Comparison of ENCODE assay signal across 9 mouse cellular contexts in the genomic region with DNA sequence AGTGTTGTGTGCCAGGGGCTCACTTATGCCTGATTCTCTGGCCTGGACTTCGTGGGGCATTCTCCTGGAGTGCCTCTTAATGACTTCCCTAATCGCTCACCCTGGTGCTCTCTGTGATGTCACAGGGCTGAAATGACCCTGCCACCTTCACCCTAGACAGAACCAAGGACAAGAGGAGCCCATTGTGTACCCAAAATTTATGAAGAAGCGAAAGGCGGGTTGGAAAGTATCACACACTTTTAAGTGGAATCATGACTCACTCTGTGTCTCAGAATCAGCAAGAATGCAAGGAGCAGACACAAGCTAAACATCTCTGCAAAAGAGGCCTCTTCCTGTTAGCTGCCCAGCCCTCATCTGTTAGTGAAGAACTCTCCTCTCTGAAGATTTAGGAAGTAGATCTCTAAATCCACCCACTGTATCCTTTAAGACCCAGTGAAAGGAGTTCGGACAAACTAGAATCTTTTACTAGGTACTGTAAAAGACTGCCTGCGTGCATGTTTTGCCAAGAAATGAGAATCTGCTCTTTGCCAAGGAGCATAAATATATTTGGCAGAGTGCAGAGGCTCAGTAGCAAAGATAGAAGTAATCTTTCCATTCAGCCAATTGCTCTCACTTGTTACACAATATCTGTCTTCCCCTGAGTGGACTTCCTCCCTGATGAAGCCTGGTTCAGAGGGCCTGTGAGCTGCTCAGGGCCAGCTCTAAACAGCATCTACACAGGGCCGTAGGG.
A peak's percentile ranks its signal among the peaks of the same experiment; 100 is the strongest.
DNase-seq lines count a peak whose midpoint lies in the region; ATAC-seq and TF ChIP-seq lines count a peak whose summit lies in the region.
"Had no signal": no experiment of that assay in that cellular context is flagged by ENCODE, and none has a peak within 500 bp of the region (broad histone marks: within the 10 kb centered on the region; RNA-seq: fewer than 3 reads in every experiment).

No protein-coding gene starts in this region.

- no peak for TF ChIP-seq POLR2A in bone marrow, adult 2 months (IDR thresholded peaks at IDR 0.05; ENCODE audit: borderline replicate concordance, control insufficient read depth, low read depth, low read length)
- no peak for TF ChIP-seq POLR2A in cerebellum, adult 2 months (IDR thresholded peaks at IDR 0.05; ENCODE audit: borderline replicate concordance, insufficient read depth, low read length)

- no peaks in the 10 kb centered on the region for H3K27me3 ChIP-seq in liver, embryonic 11.5 days (replicated peaks; ENCODE audit: control insufficient read depth, insufficient read depth, low read length)
- H3K27me3 ChIP-seq in cerebellum, adult 2 months (ENCODE audit: control insufficient read depth, insufficient read depth, low read length): no peaks in the 10 kb centered on the region
- H3K27me3 ChIP-seq: neural tube, embryonic 13.5 days had no signal

- 12% methylated on average over 7 of the region's 7 CpGs for WGBS in bone marrow, adult 2 months
- WGBS in liver, embryonic 11.5 days: 40% methylated on average over 7 of the region's 7 CpGs
- 68% methylated on average over 7 of the region's 7 CpGs for WGBS in cerebellum, adult 2 months

- H3K27ac ChIP-seq in bone marrow, adult 2 months (ENCODE audit: control insufficient read depth, insufficient read depth, low read depth, low read length, poor library complexity): peak overlapping the region; percentile 40
- 0 out of 2 replicates have a peak overlapping the region, but pooled peaks have one; percentile 8 for H3K27ac ChIP-seq in liver, embryonic 11.5 days (ENCODE audit: low read depth, low read length)
- no peak overlapping the region for H3K27ac ChIP-seq in cerebellum, adult 2 months (ENCODE audit: insufficient read depth, low read length)
- H3K27ac ChIP-seq: neural tube, embryonic 13.5 days had no signal

- DNase-seq in heart, adult 18-20 months: peak; percentile 32 to 56
- no peak for DNase-seq in heart, postnatal 25 days (ENCODE audit: low spot score)
- DNase-seq in liver, embryonic 11.5 days (ENCODE audit: low spot score): no peak
- peak; percentile 4 to 15 for DNase-seq in right cerebral cortex, postnatal 36 days (ENCODE audit: low spot score in 2 of 2)
- DNase-seq in cerebellum, adult 18-20 months: no peak
- no peak for DNase-seq in cerebellum, adult 2 months

- no peaks in the 10 kb centered on the region for H3K36me3 ChIP-seq in liver, embryonic 11.5 days (ENCODE audit: control insufficient read depth, insufficient read depth, low read length)
- H3K36me3 ChIP-seq: neural tube, embryonic 13.5 days had no signal

- no peak overlapping the region for H3K9ac ChIP-seq in liver, embryonic 11.5 days (ENCODE audit: low read depth, low read length)
- H3K9ac ChIP-seq: neural tube, embryonic 13.5 days had no signal

- no peak overlapping the region for H3K4me2 ChIP-seq in liver, embryonic 11.5 days
- H3K4me2 ChIP-seq: neural tube, embryonic 13.5 days had no signal

- TF ChIP-seq CTCF in bone marrow, adult 2 months (IDR thresholded peaks at IDR 0.05; ENCODE audit: control insufficient read depth, insufficient read depth, low read length): no peak
- TF ChIP-seq CTCF in cerebellum, adult 2 months (IDR thresholded peaks at IDR 0.05; ENCODE audit: borderline replicate concordance, insufficient read depth, low read depth, low read length): no peak

- peak; percentile 78 to 80 for ATAC-seq in hematopoietic stem cell, adult 5-6 weeks (replicated peaks in 1 of 2; ENCODE audit: insufficient read depth in 1 of 2, low FRiP score in 2 of 2, low TSS enrichment in 1 of 2, low read depth in 1 of 2, poor library complexity in 2 of 2, severe bottlenecking in 2 of 2)
- ATAC-seq in liver, embryonic 11.5 days (replicated peaks; ENCODE audit: low FRiP score): no peak; the same call in 1 of the 2 replicates

- no peak overlapping the region for H3K4me3 ChIP-seq in bone marrow, adult 2 months (replicated peaks; ENCODE audit: control insufficient read depth, low read depth, low read length)
- no peak overlapping the region for H3K4me3 ChIP-seq in liver, embryonic 11.5 days (ENCODE audit: low read depth, low read length)
- H3K4me3 ChIP-seq in cerebellum, adult 2 months (replicated peaks; ENCODE audit: insufficient read depth, low read depth, low read length): no peak overlapping the region
- H3K4me3 ChIP-seq: neural tube, embryonic 13.5 days had no signal

- H3K9me3 ChIP-seq in liver, embryonic 11.5 days (ENCODE audit: control insufficient read depth, low read length): no peaks in the 10 kb centered on the region
- H3K9me3 ChIP-seq: neural tube, embryonic 13.5 days had no signal

- H3K4me1 ChIP-seq in bone marrow, adult 2 months (ENCODE audit: control insufficient read depth, insufficient read depth, low read length): peaks cover 2% of the 10 kb centered on the region
- H3K4me1 ChIP-seq in liver, embryonic 11.5 days (replicated peaks; ENCODE audit: control insufficient read depth, insufficient read depth, low read length): no peaks in the 10 kb centered on the region
- H3K4me1 ChIP-seq in cerebellum, adult 2 months (ENCODE audit: control insufficient read depth, insufficient read depth, low read length): no peaks in the 10 kb centered on the region
- H3K4me1 ChIP-seq: neural tube, embryonic 13.5 days had no signal

- intact Hi-C loops in heart, postnatal 25 days (cut with DNase I): no loop called here

Comparison
In these comparisons a context has a peak if more than half of its experiments do, and no peak if none do; other contexts are left out.
1. DNase-seq: peak in heart, adult 18-20 months (2 of 2) and right cerebral cortex, postnatal 36 days (2 of 2); none in heart, postnatal 25 days (single experiment), liver, embryonic 11.5 days (single experiment), cerebellum, adult 18-20 months (0 of 2) and cerebellum, adult 2 months (0 of 2).